Mouse (Mus musculus) stomach, embryonic 14.5 days (tissue): ENCODE results near the gene Arhgef1. TPM values are rescaled to one million over a fixed set of nuclear protein-coding genes. Genes with fewer than 3 reads are reported as not detected.
A peak's percentile ranks its signal among the peaks of the same experiment; 100 is the strongest.

Experiments used
- ATAC-seq: fragments of 200-750 bp; cut with Nextera tagmentation; 2 replicates; pipeline ENCODE4 v1.8.0; 2017; ENCODE audit warnings: low read depth, moderate TSS enrichment; ENCODE audit not compliant: insufficient number of reproducible peaks, insufficient read depth, low FRiP score
- H3K27ac ChIP-seq: fragments of 300-500 bp; sonication (generic); 2 replicates; pipeline ENCODE4 v1.5.1; 2014; ENCODE audit warnings: mild to moderate bottlenecking, low read length, moderate library complexity, mixed read lengths
- H3K27me3 ChIP-seq: fragments of 300-500 bp; sonication (generic); 2 replicates; pipeline ENCODE4 v1.6.1; 2014; ENCODE audit warnings: low read length, control low read depth, mixed read lengths; ENCODE audit not compliant: control insufficient read depth, insufficient read depth
- H3K36me3 ChIP-seq: fragments of 300-500 bp; sonication (generic); 2 replicates; pipeline ENCODE4 v1.6.1; 2014; ENCODE audit warnings: mild to moderate bottlenecking, control low read depth, low read length, moderate library complexity, mixed read lengths; ENCODE audit not compliant: control insufficient read depth, insufficient read depth
- H3K4me1 ChIP-seq: fragments of 300-500 bp; sonication (generic); 2 replicates; pipeline ENCODE4 v1.6.1; 2014; ENCODE audit warnings: low read length, control low read depth, mixed read lengths; ENCODE audit not compliant: control insufficient read depth, insufficient read depth
- H3K4me2 ChIP-seq: fragments of 300-500 bp; sonication (generic); replicated peaks from 2 replicates; pipeline ENCODE4 v1.6.1; 2014; ENCODE audit warnings: low read depth, low read length, control low read depth
- H3K4me3 ChIP-seq: fragments of 300-500 bp; sonication (generic); 2 replicates; pipeline ENCODE4 v1.5.1; 2014; ENCODE audit warnings: low read depth, low read length, control low read depth
- H3K9ac ChIP-seq: fragments of 300-500 bp; sonication (generic); replicated peaks from 2 replicates; pipeline ENCODE4 v1.6.1; 2014; ENCODE audit warnings: low read depth, mild to moderate bottlenecking, control low read depth, low read length, moderate library complexity, mixed read lengths
- H3K9me3 ChIP-seq: fragments of 300-500 bp; sonication (generic); 2 replicates; pipeline ENCODE4 v1.6.1; 2016; ENCODE audit warnings: low read depth, low read length, control low read depth; ENCODE audit not compliant: control insufficient read depth
- WGBS: fragments of 180-500 bp; shearing (Covaris S2); extraction: QIAGEN DNeasy Blood & Tissue Kit; methylation state at CpG from one replicate; pipeline ENCODE4 v1.1.7; 2014; 5-methylcytosine and 5-hydroxymethylcytosine counted together
- polyA plus RNA-seq: library from polyadenylated mRNA; unstranded; fragments of >200 nt; fragmentation: Nextera tagmentation; extraction: Ambion mirVana; gene quantifications from 2 replicates; pipeline ENCODE4 v1.2.1, GENCODE M21; 2014

Gene Arhgef1
- polyA plus RNA-seq, 1 experiment from 2014 or later, result 88.8 TPM

- ATAC-seq, result no peak
- H3K9ac ChIP-seq, result no peak overlapping the region
- H3K4me2 ChIP-seq, result no peak overlapping the region
- H3K9me3 ChIP-seq, result no peaks in the 10 kb centered on the region
- no peak overlapping the region for H3K27ac ChIP-seq
- WGBS, result 63% methylated on average over 17 of the region's 17 CpGs
- H3K36me3 ChIP-seq, result no peaks in the 10 kb centered on the region
- no peaks in the 10 kb centered on the region for H3K4me1 ChIP-seq
- H3K4me3 ChIP-seq, result no peak overlapping the region
- H3K27me3 ChIP-seq, result no peaks in the 10 kb centered on the region
Measured at GRCm38 (mm10) chr7:24869080-24869479, 33.6 kb upstream of the Arhgef1 start.

- Histone ChIP-seq H3K27me3 (no peaks in the 10 kb centered on the region), H3K36me3 (no peaks in the 10 kb centered on the region), H3K4me2 (no peak within 1 kb of the TSS), H3K9me3 (no peaks in the 10 kb centered on the region), H3K4me1 (no peaks in the 10 kb centered on the region), H3K4me3 (no peak within 1 kb of the TSS), H3K9ac (no peak within 1 kb of the TSS), H3K27ac (no peak within 1 kb of the TSS)
- 45% methylated on average over 36 of the region's 41 CpGs for WGBS
- no peak for ATAC-seq
Measured at GRCm38 (mm10) chr7:24869532-24870165, 33.1 kb upstream of the Arhgef1 start, which contains the start of the genes Lypd4 and Dmrtc2. TSS of gene Lypd4 (minus strand) at chr7:24869941. TSS of gene Dmrtc2 (plus strand) at chr7:24870057.

- Histone ChIP-seq H3K36me3 (no peaks in the 10 kb centered on the region), H3K27ac (no peak overlapping the region), H3K4me2 (no peak overlapping the region), H3K4me1 (no peaks in the 10 kb centered on the region), H3K27me3 (no peaks in the 10 kb centered on the region), H3K4me3 (no peak overlapping the region), H3K9me3 (no peaks in the 10 kb centered on the region), H3K9ac (no peak overlapping the region)
- no peak for ATAC-seq
- WGBS, result 55% methylated on average over 3 of the region's 3 CpGs
Measured at GRCm38 (mm10) chr7:24877588-24877987, 25.1 kb upstream of the Arhgef1 start.

- H3K27me3 ChIP-seq, result no peaks in the 10 kb centered on the region
- H3K4me3 ChIP-seq, result no peak overlapping the region
- WGBS, result 43% methylated on average over 2 of the region's 2 CpGs
- H3K27ac ChIP-seq, result no peak overlapping the region
- H3K4me1 ChIP-seq, result no peaks in the 10 kb centered on the region
- no peak overlapping the region for H3K9ac ChIP-seq
- no peak overlapping the region for H3K4me2 ChIP-seq
- H3K36me3 ChIP-seq, result no peaks in the 10 kb centered on the region
- no peaks in the 10 kb centered on the region for H3K9me3 ChIP-seq
- no peak for ATAC-seq
Measured at GRCm38 (mm10) chr7:24879620-24880019, 23.1 kb upstream of the Arhgef1 start.

GRCm38 (mm10) chr7:24882416-24883199, 20.1 kb upstream of the Arhgef1 start:
- no peak for ATAC-seq
- Histone ChIP-seq H3K4me2 (no peak overlapping the region), H3K36me3 (peaks cover 24% of the 10 kb centered on the region), H3K4me1 (peaks cover 20% of the 10 kb centered on the region), H3K9me3 (no peaks in the 10 kb centered on the region), H3K4me3 (no peak overlapping the region), H3K27ac (no peak overlapping the region), H3K27me3 (no peaks in the 10 kb centered on the region), H3K9ac (no peak overlapping the region)
- WGBS, result 91% methylated on average over 9 of the region's 9 CpGs

GRCm38 (mm10) chr7:24883896-24884692, 18.6 kb upstream of the Arhgef1 start, which contains the start of gene Rps19:
TSS of gene Rps19 (plus strand) at chr7:24884371.
- Histone ChIP-seq H3K27me3 (no peaks in the 10 kb centered on the region), H3K36me3 (peaks cover 38% of the 10 kb centered on the region), H3K4me1 (peaks cover 20% of the 10 kb centered on the region), H3K4me3 (peak within 1 kb of the TSS; percentile 99), H3K27ac (peak within 1 kb of the TSS; percentile 91), H3K9ac (peak within 1 kb of the TSS; percentile 100), H3K9me3 (no peaks in the 10 kb centered on the region), H3K4me2 (peak within 1 kb of the TSS; percentile 85)
- WGBS, result under 1% methylated on average over 57 of the region's 57 CpGs
- ATAC-seq, result peak; percentile 92

GRCm38 (mm10) chr7:24884693-24885291, 17.9 kb upstream of the Arhgef1 start:
- Histone ChIP-seq H3K36me3 (peaks cover 45% of the 10 kb centered on the region), H3K4me2 (peak overlapping the region; percentile 85), H3K4me3 (peak overlapping the region; percentile 99), H3K9me3 (no peaks in the 10 kb centered on the region), H3K4me1 (peaks cover 20% of the 10 kb centered on the region), H3K9ac (peak overlapping the region; percentile 100), H3K27ac (peak overlapping the region; percentile 91), H3K27me3 (no peaks in the 10 kb centered on the region)
- peak; percentile 4; the same call in 1 of the 2 replicates for ATAC-seq
- under 1% methylated on average over 47 of the region's 47 CpGs for WGBS
